Mouse (Mus musculus) gastrocnemius, adult 2 months (tissue): ENCODE measurements around the gene Ccdc62. TPM values are rescaled to one million over a fixed set of nuclear protein-coding genes. Genes with fewer than 3 reads are reported as not detected.

Experiments used
- DNase-seq: peaks from one replicate; pipeline ENCODE4 v3.0.0; 2022
- H3K27ac ChIP-seq: fragments of 200-600 bp; 2 replicates; pipeline ENCODE4 v1.8.1; 2022; ENCODE audit warnings: mild to moderate bottlenecking
- H3K4me3 ChIP-seq: fragments of 200-600 bp; 2 replicates; pipeline ENCODE4 v1.8.1; 2022; ENCODE audit warnings: mild to moderate bottlenecking, moderate library complexity
- CTCF ChIP-seq: fragments of 200-600 bp; IDR thresholded peaks from 2 replicates; pipeline ENCODE4 v1.8.1; 2022; ENCODE audit warnings: antibody characterized with exemption, mild to moderate bottlenecking, moderate library complexity
- intact Hi-C: fragments of 180-260 bp; cut with DNase I; formaldehyde crosslinking; loops from one replicate; pipeline ENCODE4 v1.15.1; 2025
- total RNA-seq, 2 experiments: library from RNA; stranded (reverse); gene quantifications; 2 replicates each; pipeline ENCODE4 v1.2.3; 2021

Gene Ccdc62
- total RNA-seq, 2 experiments from 2014 or later, result 0.66 to 0.73 TPM

GRCm38 (mm10) chr5:124000824-124001223, 70.3 kb downstream of the Ccdc62 start:
- H3K27ac ChIP-seq, result no peak overlapping the region
- no peak overlapping the region for H3K4me3 ChIP-seq
- peak; percentile 93 for TF ChIP-seq CTCF
- intact Hi-C loops, result loop anchor here (1.0 kb wide), 1 partner anchor 83 kb away; no protein-coding TSS in a partner anchor
- peak; percentile 91 for DNase-seq

DNA sequence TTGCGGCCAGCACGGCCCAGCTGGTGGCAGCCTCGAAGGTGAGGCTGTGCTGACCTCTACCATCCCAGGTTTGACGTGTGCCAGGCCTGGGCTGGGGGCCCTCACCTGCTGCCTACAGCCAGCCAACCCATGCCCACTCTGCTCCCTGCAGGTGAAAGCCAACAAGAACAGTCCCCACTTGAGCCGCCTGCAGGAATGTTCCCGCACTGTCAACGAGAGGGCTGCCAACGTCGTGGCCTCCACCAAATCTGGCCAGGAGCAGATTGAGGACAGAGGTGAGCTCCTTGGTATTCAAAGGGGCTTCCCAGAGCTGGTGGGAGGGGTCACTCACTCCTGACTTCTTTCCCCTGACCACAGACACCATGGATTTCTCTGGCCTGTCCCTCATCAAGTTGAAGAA, 70.8 kb downstream of the Ccdc62 start:
- intact Hi-C loops, result loop anchor here (1.0 kb wide), 1 partner anchor 83 kb away; no protein-coding TSS in a partner anchor
- TF ChIP-seq CTCF, result no peak
- DNase-seq, result no peak
- Histone ChIP-seq H3K27ac (no peak overlapping the region), H3K4me3 (no peak overlapping the region)

DNA sequence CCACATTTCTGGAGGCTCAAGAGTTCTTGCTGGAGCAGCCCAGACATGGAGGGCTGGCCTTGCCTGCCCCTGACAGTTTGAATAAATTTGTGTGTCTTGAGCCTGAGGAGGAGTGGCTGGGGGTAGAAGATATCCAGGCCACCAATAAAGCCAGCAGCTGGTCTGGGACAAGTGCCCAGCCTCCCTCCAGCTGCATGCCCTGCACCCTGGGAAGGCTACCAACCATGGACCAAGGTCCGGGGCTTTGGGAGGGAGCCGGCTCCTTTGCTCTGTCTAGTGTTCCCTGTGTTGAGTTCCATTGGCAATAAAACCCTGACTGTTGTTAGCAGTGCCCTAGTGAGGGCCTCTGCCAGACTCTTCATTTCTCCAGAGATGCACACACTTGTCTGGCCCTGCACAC, 72.4 kb downstream of the Ccdc62 start:
- no peak for TF ChIP-seq CTCF
- peak; percentile 80 for DNase-seq
- Histone ChIP-seq H3K4me3 (no peak overlapping the region), H3K27ac (peak overlapping the region; percentile 35)
- intact Hi-C loops, result no loop called here

DNA sequence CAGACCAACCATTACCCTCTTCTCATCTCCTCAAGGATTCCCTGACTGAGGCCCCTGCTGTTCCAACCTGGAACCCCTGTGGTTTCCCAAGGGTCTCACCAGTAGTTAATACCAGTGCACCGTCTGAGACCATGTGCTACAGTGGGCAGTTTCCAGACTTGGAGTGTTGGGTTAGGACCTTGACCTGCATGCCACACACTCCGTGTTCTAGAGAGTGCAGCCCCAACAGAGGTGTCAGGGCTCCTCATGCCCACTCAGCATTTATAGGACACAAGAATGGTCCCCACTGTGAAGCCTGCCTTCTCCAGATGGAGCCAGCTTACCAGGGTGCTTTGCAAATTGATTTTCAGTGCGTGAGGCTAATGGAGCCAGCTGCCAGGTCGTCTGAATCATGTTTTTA, 72.9 kb downstream of the Ccdc62 start:
- intact Hi-C loops, result no loop called here
- no peak for TF ChIP-seq CTCF
- H3K27ac ChIP-seq, result peak overlapping the region; percentile 35
- no peak overlapping the region for H3K4me3 ChIP-seq
- no peak for DNase-seq

- DNase-seq, result no peak
- intact Hi-C loops, result no loop called here
- no peak overlapping the region for H3K27ac ChIP-seq
Observed at GRCm38 (mm10) chr5:124004356-124005150, 74.1 kb downstream of the Ccdc62 start.

DNA sequence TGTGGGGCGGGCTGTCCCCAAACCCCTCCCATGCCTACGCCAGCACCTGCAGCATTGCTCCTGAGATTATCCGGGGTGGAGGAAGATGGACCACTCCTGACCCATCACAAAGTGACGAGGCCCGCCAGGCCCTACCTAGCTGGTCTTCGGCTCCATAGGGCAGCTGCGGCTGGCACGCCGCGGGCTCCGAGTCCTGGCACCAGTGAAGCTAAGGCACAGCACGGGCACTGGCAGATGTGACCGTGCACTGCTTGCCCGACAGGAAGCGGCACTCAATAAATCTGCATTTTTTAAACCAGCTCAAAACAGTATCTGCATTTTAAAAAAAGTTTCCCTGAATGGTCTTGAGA, 74.6 kb downstream of the Ccdc62 start:
- no peak for TF ChIP-seq CTCF
- H3K27ac ChIP-seq, result no peak overlapping the region
- DNase-seq, result no peak
- intact Hi-C loops, result no loop called here
- no peak overlapping the region for H3K4me3 ChIP-seq

More at GRCm38 (mm10) chr5:124004356-124005150, 74.1 kb downstream of the Ccdc62 start:
- no peak overlapping the region for H3K4me3 ChIP-seq
- no peak for TF ChIP-seq CTCF

- H3K27ac ChIP-seq, result no peak overlapping the region
- intact Hi-C loops, result no loop called here
- no peak for DNase-seq
- no peak overlapping the region for H3K4me3 ChIP-seq
- no peak for TF ChIP-seq CTCF
Observed at GRCm38 (mm10) chr5:124005591-124005990, 75.1 kb downstream of the Ccdc62 start.

DNA sequence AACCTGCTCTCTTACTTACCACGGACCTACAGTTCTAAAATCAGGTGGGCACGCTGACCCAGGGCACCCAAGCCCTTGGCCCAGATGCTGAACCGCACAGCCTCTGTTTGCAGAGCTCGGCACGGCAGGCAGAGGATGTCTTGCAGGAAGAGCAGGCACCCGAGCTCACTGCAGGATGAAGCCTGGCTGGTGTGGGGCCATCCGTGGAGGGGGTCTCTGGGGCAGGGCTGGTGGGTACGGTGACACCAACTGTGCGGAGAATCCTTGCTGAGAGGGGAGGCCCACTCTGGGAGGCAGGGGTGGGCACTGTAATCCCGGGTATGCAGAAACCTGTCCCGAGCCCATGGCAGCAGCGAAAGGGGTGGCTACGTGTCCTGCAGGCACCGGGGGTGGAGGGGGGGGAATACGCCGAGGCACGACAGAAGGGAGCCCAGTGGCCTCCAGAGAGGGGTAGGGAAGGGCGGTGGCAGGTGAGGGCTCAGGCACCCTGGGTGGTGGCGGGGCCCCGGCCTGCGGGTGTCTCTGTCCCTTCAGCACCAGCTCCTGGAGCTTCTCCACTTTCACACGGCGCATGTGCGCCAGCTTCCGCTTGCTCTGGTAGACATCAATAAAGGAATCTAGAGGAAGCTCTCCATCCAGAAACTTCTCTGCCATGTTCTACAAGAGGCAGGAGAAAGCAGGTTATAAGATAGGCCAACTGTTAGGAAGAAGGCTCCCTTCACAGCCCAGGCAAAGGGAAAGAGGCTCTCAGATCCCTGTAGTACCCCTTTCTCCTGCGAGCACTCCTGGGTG, 75.8 kb downstream of the Ccdc62 start:
- TF ChIP-seq CTCF, result no peak
- DNase-seq, result peak; percentile 55
- H3K27ac ChIP-seq, result peak overlapping the region; percentile 44; the same call in 1 of the 2 replicates
- no peak overlapping the region for H3K4me3 ChIP-seq
- intact Hi-C loops, result no loop called here

GRCm38 (mm10) chr5:124006891-124007491, 76.5 kb downstream of the Ccdc62 start:
- intact Hi-C loops, result no loop called here
- peak; percentile 74 for DNase-seq
- TF ChIP-seq CTCF, result no peak
- Histone ChIP-seq H3K4me3 (no peak overlapping the region), H3K27ac (peak overlapping the region; percentile 44)

GRCm38 (mm10) chr5:124010077-124010476, 79.6 kb downstream of the Ccdc62 start:
- Histone ChIP-seq H3K4me3 (no peak overlapping the region), H3K27ac (peak overlapping the region; percentile 79; the same call in 1 of the 2 replicates)
- TF ChIP-seq CTCF, result no peak
- intact Hi-C loops, result no loop called here
- no peak for DNase-seq

DNA sequence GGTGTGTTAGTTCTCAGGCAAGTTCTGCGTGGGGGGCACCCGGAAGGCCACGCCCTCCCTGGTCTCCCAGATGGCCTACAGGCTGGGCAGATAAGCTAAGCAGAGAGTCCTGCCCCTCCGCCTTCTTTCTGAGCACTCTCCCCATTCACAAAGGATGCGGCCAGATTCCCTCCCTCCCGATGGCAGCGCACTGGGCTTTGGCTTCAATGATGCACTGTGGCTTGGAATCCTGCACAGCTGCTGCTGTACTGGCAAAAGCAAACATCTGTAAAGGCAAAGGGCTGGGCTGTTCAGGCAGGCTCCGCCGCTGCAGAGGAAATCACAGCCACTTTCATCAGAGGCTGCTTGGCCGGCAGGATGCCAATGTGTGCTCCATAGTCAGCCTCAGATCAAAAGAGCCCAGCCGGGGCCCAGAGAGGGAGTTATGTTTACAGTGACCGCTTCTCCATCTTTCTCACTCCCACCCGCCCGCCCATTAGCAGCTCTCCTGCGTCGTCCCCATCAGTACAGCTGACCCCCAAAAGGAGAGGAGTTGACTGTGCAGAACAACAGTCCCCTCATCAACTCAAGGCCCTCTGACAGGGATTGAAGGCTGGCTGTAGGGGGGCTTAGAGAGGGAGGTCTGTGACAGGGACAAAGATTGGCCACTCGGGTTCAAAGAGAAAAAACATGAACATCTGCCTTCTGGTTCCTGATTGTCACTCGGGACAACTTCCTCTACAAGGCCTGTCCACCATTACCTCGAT, 80.6 kb downstream of the Ccdc62 start:
- DNase-seq, result peak; percentile 66
- TF ChIP-seq CTCF, result no peak
- intact Hi-C loops, result no loop called here

DNA sequence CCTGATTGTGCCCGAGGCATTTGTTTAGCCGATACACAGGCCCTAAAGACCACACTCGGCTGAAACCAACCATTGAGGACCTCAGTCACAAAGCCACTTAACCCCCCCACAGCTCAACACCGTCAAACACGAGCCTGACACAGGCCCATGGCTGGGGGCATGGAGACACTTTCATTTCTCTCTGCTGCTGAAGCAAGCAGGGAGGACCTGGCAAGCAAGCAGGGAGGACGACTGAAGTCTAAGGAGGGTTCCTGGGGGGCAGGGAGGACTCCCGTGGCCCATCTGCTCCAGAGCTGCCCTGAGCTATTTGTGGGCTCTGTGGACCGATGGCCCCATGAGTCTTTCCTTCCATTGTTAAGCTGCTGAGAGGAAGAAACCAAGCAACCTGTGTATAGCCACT, 81.4 kb downstream of the Ccdc62 start:
- H3K4me3 ChIP-seq, result peak overlapping the region; percentile 49
- H3K27ac ChIP-seq, result peak overlapping the region; percentile 79
- intact Hi-C loops, result no loop called here
- TF ChIP-seq CTCF, result no peak
- no peak for DNase-seq

More for the DNA sequence above, 80.6 kb downstream of the Ccdc62 start:
- H3K27ac ChIP-seq, result peak overlapping the region; percentile 79
- peak overlapping the region; percentile 49 for H3K4me3 ChIP-seq
